Mouse (Mus musculus) heart, adult 2 months (tissue): ENCODE measurements around the gene Brd3os.

Experiments used
- CTCF ChIP-seq: fragments of 200-600 bp; IDR thresholded peaks from 2 replicates; pipeline ENCODE4 v1.8.1; 2022; ENCODE audit warnings: antibody characterized with exemption, mild to moderate bottlenecking, moderate library complexity
- EP300 ChIP-seq: fragments of 200-500 bp; IDR thresholded peaks from 2 replicates; pipeline ENCODE4 v1.6.1; 2011; ENCODE audit warnings: low read depth, low read length, control low read depth; ENCODE audit not compliant: insufficient read depth
- POLR2A ChIP-seq: fragments of 200-500 bp; IDR thresholded peaks from 2 replicates; pipeline ENCODE4 v1.6.1; 2011; ENCODE audit warnings: mild to moderate bottlenecking, low read depth, low read length, control low read depth; ENCODE audit not compliant: insufficient read depth

- TF ChIP-seq EP300 (no peak), CTCF (no peak), POLR2A (no peak)
These were observed 28.0 kb upstream of the Brd3os start for GRCm38 (mm10) chr2:27413936-27414657.
